Comparison of ENCODE assay signal across 8 mouse cellular contexts in genomic region chr7:25789129-25789440, GRCm38 (mm10). TPM values are rescaled to one million over a fixed set of nuclear protein-coding genes. Genes with fewer than 3 reads are reported as not detected.
A peak's percentile ranks its signal among the peaks of the same experiment; 100 is the strongest.
DNase-seq lines count a peak whose midpoint lies in the region; ATAC-seq lines count a peak whose summit lies in the region.

No protein-coding gene starts in this region.

- ATAC-seq in lung, embryonic 16.5 days (ENCODE audit: low read depth) = no peak
- peak; percentile 4; the same call in 1 of the 2 replicates for ATAC-seq in forebrain, embryonic 14.5 days
- ATAC-seq in limb, embryonic 13.5 days (ENCODE audit: low FRiP score, low read depth) = no peak

- H3K4me3 ChIP-seq in lung, embryonic 16.5 days (ENCODE audit: low read length) = peak overlapping the region; percentile 62
- 0 out of 2 replicates have a peak overlapping the region, but pooled peaks have one; percentile 40 for H3K4me3 ChIP-seq in forebrain, embryonic 14.5 days (ENCODE audit: low read depth, low read length)
- peak overlapping the region; percentile 70 for H3K4me3 ChIP-seq in limb, embryonic 13.5 days

- peak overlapping the region; percentile 82 for H3K4me2 ChIP-seq in lung, embryonic 16.5 days (ENCODE audit: low read depth, low read length)
- peak overlapping the region; percentile 75 for H3K4me2 ChIP-seq in forebrain, embryonic 14.5 days (ENCODE audit: low read length)
- peak overlapping the region; percentile 87 for H3K4me2 ChIP-seq in limb, embryonic 13.5 days (replicated peaks)

- no peaks in the 10 kb centered on the region for H3K36me3 ChIP-seq in lung, embryonic 16.5 days (ENCODE audit: control insufficient read depth, insufficient read depth, low read length)
- no peaks in the 10 kb centered on the region for H3K36me3 ChIP-seq in forebrain, embryonic 14.5 days (ENCODE audit: control insufficient read depth, insufficient read depth, low read length)
- H3K36me3 ChIP-seq in limb, embryonic 13.5 days = peaks cover 8% of the 10 kb centered on the region

- peak overlapping the region; percentile 70 for H3K9ac ChIP-seq in lung, embryonic 16.5 days (ENCODE audit: low read length)
- H3K9ac ChIP-seq in forebrain, embryonic 14.5 days (ENCODE audit: low read length) = peak overlapping the region; percentile 65; the same call in 1 of the 2 replicates
- peak overlapping the region; percentile 80; the same call in 1 of the 2 replicates for H3K9ac ChIP-seq in limb, embryonic 13.5 days

- no peak for DNase-seq in lung, postnatal 36 days
- DNase-seq in forebrain, embryonic 14.5 days (ENCODE audit: low spot score) = no peak
- peak; percentile 10 for DNase-seq in retina, postnatal 1 day
- DNase-seq in adrenal gland, postnatal 10 days = no peak
- no peak for DNase-seq in ovary, postnatal 14 days (ENCODE audit: low spot score)
- no peak for DNase-seq in testis, postnatal 14 days (ENCODE audit: low spot score)

- H3K9me3 ChIP-seq in lung, embryonic 16.5 days (ENCODE audit: control insufficient read depth, low read length) = no peaks in the 10 kb centered on the region
- no peaks in the 10 kb centered on the region for H3K9me3 ChIP-seq in forebrain, embryonic 14.5 days (replicated peaks; ENCODE audit: control insufficient read depth, low read length)
- no peaks in the 10 kb centered on the region for H3K9me3 ChIP-seq in limb, embryonic 13.5 days

- H3K4me1 ChIP-seq in lung, embryonic 16.5 days (replicated peaks; ENCODE audit: control insufficient read depth, insufficient read depth, low read length) = peaks cover 12% of the 10 kb centered on the region
- 0 out of 2 replicates have a peak, but pooled peaks cover 5% of the 10 kb centered on the region for H3K4me1 ChIP-seq in forebrain, embryonic 14.5 days (ENCODE audit: control insufficient read depth, insufficient read depth, low read length)
- H3K4me1 ChIP-seq in limb, embryonic 13.5 days = peaks cover 31% of the 10 kb centered on the region

- 22% methylated on average over 3 of the region's 3 CpGs for WGBS in lung, embryonic 16.5 days
- 27% methylated on average over 3 of the region's 3 CpGs for WGBS in forebrain, embryonic 14.5 days
- 16% methylated on average over 3 of the region's 3 CpGs for WGBS in limb, embryonic 13.5 days

- no peak overlapping the region for H3K27ac ChIP-seq in lung, embryonic 16.5 days (ENCODE audit: low read length)
- no peak overlapping the region for H3K27ac ChIP-seq in forebrain, embryonic 14.5 days (ENCODE audit: low read depth, low read length)
- H3K27ac ChIP-seq in limb, embryonic 13.5 days = peak overlapping the region; percentile 84; the same call in 1 of the 2 replicates

- H3K27me3 ChIP-seq in lung, embryonic 16.5 days (ENCODE audit: control insufficient read depth, insufficient read depth, low read depth, low read length) = no peaks in the 10 kb centered on the region
- H3K27me3 ChIP-seq in forebrain, embryonic 14.5 days (replicated peaks; ENCODE audit: control insufficient read depth, insufficient read depth, low read length) = no peaks in the 10 kb centered on the region
- H3K27me3 ChIP-seq in limb, embryonic 13.5 days = no peaks in the 10 kb centered on the region

RNA-seq across cellular contexts. Expression of gene Axl, which starts 0.6 kb away (rescaled TPM):
- 53.6 and 55.1 TPM in 2 replicates for polyA plus RNA-seq in lung, embryonic 16.5 days (2015; fragmentation: Nextera tagmentation; extraction: Ambion mirVana)
- 15.8 and 16.7 TPM in 2 replicates for polyA plus RNA-seq in forebrain, embryonic 14.5 days (2014; fragmentation: Nextera tagmentation; extraction: Ambion mirVana)
- polyA plus RNA-seq in limb, embryonic 13.5 days (2015; fragmentation: Nextera tagmentation; extraction: Ambion mirVana) = 84.1 and 103 TPM in 2 replicates
- total RNA-seq in adrenal gland, postnatal 10 days (2021) = 10 to 100 TPM; 62.1 to 66.3 TPM

RNA-seq across cellular contexts. Expression of gene Cyp2s1, which starts 27.6 kb away (rescaled TPM):
- polyA plus RNA-seq in lung, embryonic 16.5 days (2015; fragmentation: Nextera tagmentation; extraction: Ambion mirVana) = 18.9 and 21.0 TPM in 2 replicates
- polyA plus RNA-seq in forebrain, embryonic 14.5 days (2014; fragmentation: Nextera tagmentation; extraction: Ambion mirVana) = 0.95 and 1.1 TPM in 2 replicates
- polyA plus RNA-seq in limb, embryonic 13.5 days (2015; fragmentation: Nextera tagmentation; extraction: Ambion mirVana) = 1.8 and 2.2 TPM in 2 replicates
- total RNA-seq in adrenal gland, postnatal 10 days (2021) = 1 to 10 TPM; 3.2 to 3.9 TPM

RNA-seq across cellular contexts. Expression of gene Hnrnpul1, which starts 34.5 kb away (rescaled TPM):
- polyA plus RNA-seq in lung, embryonic 16.5 days (2015; fragmentation: Nextera tagmentation; extraction: Ambion mirVana) = 47.9 and 55.8 TPM in 2 replicates
- 53.6 and 61.2 TPM in 2 replicates for polyA plus RNA-seq in forebrain, embryonic 14.5 days (2014; fragmentation: Nextera tagmentation; extraction: Ambion mirVana)
- 62.6 and 63.5 TPM in 2 replicates for polyA plus RNA-seq in limb, embryonic 13.5 days (2015; fragmentation: Nextera tagmentation; extraction: Ambion mirVana)
- 100 to 1,000 TPM; 114 to 125 TPM for total RNA-seq in adrenal gland, postnatal 10 days (2021)
